Mouse (Mus musculus): ENCODE data around the gene Lamtor2.

The Lamtor2 gene

DNA sequence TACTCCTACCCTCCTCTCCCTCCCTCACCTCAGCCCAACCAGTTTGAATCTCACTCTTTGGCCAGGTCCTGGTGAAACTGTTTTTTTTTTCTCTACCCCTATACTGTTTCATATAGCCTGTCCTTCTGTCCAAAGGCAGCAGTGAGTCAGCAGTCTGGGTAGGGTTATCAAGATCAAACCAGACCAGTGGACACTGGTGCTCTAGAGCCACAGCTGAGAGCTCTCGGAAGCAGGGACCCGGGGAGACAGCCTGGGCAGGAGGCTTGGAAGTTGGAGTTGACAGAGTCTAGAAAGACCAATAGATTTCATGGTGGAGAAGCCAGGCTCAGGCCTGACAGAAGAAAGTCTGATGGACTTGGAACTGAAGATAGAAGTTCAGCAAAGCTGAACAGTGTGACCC lies 15.7 kb upstream of the Lamtor2 start:
- DNase-seq (ENCODE audit: low read depth, low spot score) = no peak

DNA sequence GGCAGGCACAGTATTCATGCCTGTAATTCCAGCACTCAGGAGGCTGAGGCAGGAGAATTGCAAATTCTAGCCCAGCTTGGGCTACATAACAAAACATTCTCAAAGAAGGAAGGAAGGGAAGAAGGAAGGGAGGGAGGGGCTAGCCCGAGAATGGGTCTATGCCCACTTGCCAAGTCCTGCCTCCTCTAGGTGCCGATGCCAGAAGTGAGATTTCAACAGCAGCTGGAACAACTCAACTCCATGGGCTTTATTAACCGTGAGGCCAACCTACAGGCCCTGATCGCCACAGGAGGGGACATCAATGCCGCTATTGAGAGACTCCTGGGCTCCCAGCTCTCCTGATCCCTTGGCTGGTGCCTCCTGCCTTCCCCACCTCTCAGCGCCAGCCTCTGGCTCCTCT lies 15.0 kb upstream of the Lamtor2 start:
- no peak for DNase-seq (ENCODE audit: low read depth, low spot score)

DNA sequence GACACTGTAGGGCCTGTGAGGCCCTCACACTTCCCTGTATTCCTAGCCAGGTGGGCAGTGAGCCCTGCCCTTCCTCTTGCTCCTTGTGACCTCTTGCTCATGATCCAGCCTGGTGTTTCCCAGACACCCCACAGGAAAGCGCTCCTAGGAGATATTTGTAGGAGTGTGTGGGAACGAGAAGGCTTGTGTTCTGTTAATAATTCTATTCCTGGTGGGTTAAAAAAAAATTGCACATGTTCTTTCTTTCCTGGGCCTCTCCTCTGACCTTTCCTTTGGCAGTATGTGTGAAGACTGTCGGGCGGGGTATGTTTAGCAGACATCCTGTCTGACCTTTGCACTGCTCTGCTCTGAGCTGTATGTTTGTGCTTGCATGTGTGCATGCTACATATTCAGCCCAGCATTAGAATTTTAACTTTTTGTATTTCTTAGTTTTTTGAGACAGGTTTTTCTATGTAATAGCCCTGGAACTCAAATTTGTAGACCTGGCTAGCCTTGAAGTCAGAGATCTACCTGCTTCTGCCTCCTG lies 13.7 kb upstream of the Lamtor2 start:
- DNase-seq (ENCODE audit: low read depth, low spot score) = no peak

DNA sequence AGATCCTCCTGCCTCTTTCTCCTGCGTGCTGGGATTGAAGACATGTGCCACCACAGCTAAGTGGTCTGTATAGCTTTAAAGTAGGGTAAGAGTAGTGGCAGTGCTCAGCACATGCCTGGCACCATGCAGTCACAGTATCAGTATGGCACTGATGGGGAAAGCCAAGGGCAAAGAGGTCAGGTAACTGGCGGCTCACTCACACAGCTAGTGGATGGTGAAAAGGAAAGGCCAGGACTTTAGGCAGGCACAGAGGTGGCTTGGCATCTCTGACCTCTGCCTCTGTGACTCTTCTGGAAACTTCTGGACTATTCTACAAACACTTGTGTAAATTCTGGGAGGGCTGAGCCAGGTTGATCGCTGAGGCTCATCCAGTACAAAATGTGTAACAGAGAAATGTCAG lies 13.2 kb upstream of the Lamtor2 start:
- no peak for DNase-seq (ENCODE audit: low read depth, low spot score)

DNA sequence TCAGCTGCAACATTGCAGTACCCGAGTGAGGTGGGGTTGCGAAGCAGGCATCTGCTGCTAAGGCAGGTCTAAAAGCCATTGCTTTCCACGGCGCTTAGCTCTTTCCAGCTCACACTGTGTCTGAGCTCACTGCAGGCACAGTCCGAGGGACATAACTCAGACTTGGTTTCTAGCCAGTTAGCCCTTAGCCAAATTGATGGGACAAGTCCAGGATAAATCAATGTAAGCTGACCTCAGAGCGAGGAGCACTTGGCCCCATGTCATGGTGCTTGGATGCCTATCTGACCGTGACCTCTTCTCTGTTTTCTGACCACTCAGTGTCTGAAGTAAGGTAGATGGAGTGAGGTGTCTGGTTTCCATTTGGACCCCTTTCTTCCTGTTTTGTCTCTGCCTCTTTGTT lies 11.1 kb upstream of the Lamtor2 start:
- no peak for DNase-seq (ENCODE audit: low read depth, low spot score)

DNA sequence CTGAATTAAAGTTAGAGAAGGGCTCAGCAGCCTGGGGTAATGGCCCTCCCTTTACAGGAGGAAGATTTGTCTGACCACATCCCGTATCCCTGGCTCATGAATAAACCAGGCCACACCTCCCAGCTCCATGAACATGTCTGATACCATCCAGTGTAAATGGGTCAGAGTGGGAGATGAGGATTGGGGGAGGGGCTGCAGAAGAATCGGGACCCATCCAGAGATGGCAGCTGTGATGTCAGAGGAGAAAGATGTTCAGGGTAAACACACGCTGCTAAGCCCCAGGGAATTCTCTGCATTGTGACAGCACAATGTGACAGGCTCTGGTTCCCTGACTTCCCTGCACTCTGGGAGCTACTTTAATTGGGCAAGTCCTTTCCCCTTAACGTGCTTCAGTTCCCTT lies 10.6 kb upstream of the Lamtor2 start:
- no peak for DNase-seq (ENCODE audit: low read depth, low spot score)

DNA sequence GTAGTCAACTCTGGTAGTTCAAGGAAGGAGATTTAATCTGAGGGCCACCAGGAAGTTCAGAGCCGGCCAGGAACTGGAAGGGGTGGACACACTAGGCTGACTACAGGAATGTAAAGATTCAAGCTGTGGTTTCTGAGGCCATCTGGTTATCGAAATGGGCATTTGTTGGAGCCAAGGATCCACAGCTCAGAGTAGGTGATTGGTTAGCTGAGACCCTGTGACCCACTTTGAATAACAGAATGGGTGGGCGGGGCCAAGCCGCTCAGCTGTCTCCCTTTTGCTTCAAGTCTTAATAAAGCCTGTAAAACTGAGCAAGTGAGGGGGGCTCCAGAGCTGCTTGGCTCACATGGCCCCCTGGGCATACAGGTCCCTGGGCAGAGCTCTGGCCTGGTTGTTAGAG lies 9.1 kb upstream of the Lamtor2 start:
- DNase-seq (ENCODE audit: low read depth, low spot score) = no peak

DNA sequence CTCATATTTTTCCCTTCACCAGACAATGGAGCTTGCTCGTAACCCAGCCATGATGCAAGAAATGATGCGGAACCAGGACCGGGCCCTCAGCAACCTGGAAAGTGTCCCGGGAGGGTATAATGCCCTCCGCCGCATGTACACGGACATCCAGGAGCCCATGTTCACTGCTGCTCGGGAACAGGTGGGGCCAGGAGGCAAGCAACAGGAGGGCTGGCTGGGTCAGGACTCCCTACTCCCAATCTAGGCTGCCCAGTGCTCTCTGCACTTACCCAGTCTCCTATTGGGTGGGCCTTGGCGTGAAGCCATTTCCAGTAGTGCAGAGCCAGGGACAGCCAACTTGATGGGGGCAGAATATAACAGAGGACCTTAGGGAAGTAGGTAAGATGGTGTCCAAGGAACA lies 6.7 kb upstream of the Lamtor2 start:
- no peak for DNase-seq (ENCODE audit: low read depth, low spot score)

DNA sequence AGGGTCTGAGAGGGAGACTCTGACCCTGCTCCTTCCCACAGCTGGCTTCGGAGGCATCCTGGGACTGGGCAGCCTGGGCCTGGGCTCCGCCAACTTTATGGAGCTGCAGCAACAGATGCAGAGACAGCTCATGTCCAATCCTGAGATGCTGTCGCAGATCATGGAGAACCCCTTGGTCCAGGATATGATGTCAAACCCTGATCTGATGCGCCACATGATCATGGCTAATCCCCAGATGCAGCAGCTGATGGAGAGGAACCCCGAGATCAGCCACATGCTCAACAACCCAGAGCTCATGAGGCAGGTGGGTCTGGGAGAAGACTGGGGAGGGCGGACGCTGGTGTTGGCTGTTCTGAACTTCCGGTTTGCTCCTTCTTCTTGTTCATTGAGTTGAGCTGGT lies 3.7 kb upstream of the Lamtor2 start:
- no peak for DNase-seq (ENCODE audit: low read depth, low spot score)

DNA sequence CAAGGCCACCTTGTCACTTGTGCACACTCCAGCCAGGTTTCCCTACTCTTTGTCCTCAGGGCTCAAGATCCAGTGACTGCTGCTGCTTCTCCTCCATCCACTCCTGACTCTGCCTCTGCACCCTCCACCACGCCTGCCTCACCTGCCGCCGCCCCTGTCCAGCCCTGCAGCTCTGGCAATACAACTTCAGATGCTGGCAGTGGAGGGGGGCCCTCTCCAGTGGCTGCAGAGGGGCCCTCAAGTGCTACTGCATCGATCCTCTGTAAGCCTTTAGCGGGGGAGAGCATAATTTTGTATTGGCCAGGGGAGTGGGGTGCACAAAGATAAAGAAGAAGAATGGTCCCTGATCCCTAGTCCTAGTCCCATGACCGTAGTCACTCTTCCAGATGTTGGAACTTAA lies 2.9 kb upstream of the Lamtor2 start:
- DNase-seq (ENCODE audit: low read depth, low spot score) = no peak

DNA sequence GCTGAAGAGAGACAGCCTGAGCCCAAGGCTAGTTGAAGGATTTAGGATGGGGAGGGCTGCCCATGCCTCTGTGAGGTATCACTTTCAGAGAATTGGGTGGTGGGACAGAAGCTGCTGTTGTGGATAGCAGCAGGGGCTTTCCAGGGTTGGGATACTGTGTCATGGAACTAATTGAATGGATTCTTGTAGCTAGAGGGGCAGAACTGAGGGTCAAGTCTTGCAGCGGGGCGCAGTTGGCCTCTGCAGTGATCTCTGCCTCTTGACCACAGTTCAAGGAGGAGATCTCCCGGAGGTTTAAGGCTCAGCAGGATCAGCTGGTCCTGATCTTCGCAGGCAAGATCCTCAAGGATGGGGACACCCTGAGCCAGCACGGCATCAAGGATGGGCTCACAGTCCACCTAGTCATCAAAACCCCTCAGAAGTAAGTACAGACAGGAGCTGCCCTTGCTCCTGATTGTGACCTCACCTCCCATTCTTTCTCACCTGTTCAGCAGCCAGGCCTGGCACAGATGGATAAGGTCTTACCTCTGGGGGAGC lies 2.3 kb upstream of the Lamtor2 start:
- DNase-seq (ENCODE audit: low read depth, low spot score) = no peak

DNA sequence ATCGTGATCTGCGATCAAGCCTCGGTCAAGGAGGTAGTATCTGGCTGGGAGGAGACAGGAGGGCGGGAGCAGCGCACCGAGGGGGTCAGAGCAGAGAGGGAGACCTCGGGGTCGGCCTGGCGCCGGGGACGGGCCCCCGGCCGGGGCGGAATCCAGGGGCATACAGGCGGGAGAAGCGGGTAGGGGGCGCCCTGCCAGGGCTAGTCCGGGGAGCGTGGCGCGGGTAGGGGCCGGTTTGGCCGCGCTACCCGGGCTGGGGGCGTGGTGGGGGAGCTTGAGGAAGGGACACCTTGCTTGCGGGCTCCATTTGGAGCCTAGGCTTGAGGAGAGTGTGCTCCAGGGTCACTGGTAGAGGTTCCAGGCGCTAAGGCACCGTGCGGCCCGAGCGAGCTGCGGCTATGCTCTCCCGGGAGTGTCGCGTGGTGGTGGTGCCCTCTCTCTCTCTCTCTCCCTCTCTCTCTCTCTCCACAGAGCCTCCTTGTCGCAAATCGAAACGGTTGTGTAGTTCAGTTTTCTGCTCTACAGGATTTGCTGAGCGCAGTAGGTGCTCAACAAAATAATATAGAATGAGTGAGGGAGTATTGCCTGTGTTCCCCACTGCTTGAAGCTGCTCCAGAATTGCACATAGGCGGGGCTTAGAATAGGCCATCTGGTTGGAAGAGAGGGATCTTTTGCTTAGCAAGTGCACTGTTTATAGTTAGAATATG lies 1.2 kb upstream of the Lamtor2 start:
- peak; percentile 36 for DNase-seq (ENCODE audit: low read depth, low spot score)

DNA sequence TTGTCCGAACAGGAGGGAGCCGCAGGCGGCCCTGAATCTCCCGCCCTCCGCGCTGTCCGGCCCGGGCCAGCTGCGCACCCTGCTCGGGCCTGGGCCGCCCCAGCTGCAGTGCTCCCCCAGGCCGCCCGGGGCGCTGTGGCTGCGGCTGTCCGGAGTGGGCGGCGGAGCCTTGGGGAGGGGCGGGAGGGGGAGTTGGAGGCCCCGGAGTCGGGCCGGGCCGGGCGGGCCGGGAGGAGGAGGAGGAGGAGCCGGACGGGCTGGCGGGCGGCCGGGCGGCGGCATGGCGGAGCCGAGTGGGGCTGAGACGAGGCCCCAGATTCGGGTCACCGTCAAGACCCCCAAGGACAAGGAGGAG lies 628 bp upstream of the Lamtor2 start, which contains the start of gene Ubqln4:
Gene Ubqln4 (plus strand): TSS at position 234 of the 355 bp plus-strand sequence.
- DNase-seq (ENCODE audit: low read depth, low spot score) = peak; percentile 88

DNA sequence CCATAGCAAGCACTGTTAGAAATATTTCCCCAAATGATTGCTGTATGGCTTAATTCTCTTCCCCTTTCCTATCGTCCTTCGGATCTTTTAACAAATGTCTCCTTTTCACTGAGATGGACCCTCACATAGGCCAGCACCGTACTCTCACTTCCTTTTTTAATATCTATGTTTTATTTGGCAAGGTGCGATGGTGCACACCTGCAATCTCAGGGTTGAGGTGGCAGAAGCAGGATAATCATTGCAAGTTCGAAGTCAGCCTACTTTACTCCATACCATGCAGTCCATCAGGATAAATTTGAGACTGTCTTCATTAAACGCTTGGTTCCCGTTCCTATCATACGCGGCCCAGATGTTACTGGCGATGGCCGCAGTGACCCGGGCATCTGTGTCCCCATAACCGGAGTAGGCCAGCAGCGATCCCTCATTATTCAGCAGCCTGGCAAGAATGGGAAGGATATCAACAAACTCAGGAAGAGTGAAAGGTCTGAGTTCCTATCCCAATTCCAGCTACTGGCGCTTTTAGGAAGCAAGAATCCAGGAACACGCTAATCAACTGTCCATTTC lies 710 bp downstream of the Lamtor2 start:
- no peak for DNase-seq (ENCODE audit: low read depth, low spot score)

DNA sequence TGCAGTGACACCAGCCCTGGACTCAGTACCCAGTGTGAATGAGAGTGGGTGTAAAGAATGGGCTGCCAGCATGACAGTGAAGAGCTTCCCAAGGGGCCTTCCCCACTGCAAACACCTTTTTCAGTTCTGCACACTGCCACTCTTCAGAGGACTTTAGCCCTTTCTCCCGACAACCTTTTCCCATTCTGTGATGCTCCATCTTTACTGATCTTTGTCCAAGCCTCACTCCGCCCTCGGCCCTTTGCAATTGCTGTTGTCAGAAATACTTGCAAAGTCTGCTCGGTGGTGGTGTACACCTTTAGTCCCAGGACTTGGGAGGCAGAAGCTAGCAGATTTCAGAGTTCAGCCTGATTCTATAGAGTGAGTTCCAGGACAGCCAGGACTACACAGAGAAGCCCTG lies 1.3 kb downstream of the Lamtor2 start:
- DNase-seq (ENCODE audit: low read depth, low spot score) = no peak

DNA sequence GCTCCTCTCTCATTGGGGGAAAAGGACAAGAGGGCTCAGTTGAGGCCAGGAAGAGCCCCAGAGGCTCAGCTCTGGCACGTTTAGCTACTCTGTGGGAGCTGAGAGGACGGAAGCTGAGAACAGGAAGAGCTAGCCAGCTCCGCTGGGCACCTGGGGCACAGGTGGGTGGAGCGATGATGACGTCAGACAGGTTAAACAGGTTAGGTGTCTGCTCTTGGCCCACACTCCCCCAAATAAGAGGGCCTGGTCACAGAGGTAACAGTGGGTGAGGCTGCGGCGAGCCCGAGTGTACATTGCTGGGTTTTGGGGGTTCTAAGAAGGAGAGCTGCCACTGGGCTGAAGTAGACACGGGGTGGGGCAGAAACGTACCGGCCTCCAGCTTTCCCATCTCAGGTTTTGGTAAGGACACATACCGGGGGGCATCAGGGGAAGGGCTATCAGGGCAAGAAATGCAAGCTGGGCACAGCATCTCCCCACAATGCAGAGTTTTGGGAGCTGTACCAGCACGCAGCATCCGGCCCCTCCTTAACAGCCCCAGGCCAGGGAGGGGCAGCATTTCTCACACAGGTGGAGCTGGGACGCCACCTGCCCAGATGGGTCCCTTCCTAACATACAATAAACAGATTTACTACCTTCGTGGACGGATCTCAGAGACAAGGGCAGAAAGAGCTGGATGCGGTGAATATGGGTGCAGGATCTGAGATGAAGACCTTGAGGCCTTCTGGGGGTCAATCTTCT lies 4.5 kb downstream of the Lamtor2 start, which contains the start of gene Rab25:
Gene Rab25 (minus strand): TSS at position 121 of the 738 bp plus-strand sequence.
- DNase-seq (ENCODE audit: low read depth, low spot score) = no peak

DNA sequence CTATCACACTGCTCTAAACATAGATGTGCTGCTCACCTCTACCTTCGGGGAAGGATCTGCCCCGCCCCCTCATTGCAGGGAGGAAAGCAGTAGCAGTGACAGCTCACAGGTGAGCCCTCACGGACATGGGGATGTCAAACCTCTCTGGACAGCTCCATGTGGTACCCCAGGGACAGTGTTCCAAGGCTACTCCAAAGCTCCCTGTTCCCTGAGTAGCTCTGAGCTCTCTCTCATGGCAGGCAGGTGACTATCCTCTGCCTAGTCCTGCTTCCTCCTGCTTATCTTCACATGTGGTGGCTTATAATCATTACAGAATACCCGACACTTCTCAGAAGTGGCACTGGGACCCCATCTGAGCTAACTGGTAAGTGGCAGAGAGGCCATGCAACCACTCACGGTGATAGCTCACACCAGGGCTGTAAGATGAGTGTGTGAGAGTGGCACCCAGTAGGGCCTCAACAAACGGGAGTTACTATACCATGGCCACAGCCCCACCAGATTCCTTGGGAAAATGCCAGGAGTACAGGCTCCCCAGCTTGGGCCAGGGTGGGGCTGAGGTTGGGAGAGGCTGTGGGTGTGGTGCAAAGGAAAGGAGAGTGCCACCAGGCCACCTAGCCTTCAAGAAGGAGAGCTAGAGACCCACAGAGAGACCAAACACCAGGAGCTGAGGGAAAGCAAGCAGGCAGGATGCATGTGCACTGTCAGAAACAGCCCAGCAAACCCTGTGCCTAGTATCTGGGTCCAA lies 6.0 kb downstream of the Lamtor2 start:
- no peak for DNase-seq (ENCODE audit: low read depth, low spot score)

DNA sequence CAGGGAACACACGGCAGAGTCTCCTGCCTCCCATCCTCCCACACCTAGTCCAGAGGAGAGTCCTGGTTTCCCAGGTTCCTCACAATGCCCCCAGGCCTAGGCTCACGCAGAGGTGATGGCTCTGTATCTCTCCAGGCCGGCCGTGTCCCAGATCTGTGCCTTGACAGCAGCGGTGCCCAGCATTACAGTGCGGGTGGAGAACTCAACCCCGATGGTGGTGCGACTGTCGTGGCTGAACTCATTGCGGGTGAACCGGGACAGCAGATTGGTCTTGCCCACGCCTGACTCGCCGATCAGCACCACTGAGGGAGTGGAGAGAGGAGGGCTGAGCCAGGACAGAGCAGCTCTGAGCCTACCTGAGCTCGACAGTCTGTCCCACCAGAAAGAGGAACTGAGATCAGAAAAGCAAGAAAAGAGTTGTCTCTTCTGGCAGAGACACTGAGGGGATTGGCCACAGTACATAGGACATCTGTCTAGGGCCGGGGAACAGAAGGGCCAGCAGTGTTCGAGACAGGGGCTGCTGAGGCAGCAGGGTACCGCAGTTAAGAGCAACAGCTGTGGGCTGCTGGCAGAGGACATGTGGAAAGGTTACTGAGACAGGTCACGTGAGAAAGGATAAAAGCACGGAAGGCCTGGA lies 7.8 kb downstream of the Lamtor2 start:
- DNase-seq (ENCODE audit: low read depth, low spot score) = no peak

DNA sequence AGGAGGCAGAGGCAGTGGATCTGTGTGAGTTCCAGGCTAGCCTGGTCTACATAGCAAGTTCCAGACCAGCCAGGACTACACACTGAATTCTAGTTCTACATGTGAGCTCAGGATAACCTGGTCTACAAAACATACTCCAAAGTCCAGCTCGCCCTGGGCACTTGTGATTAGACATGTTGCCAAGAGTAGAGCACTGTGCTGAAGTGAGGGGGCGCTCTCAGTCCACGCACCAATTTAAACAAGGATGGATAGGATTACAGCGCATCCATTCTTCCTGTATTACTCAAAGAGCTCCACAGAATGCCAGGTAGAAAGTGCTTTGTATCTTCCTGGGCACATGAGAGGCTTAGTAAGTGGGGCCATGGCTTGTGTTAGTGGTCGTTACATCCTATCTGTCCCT lies 8.4 kb downstream of the Lamtor2 start:
- DNase-seq (ENCODE audit: low read depth, low spot score) = no peak

DNA sequence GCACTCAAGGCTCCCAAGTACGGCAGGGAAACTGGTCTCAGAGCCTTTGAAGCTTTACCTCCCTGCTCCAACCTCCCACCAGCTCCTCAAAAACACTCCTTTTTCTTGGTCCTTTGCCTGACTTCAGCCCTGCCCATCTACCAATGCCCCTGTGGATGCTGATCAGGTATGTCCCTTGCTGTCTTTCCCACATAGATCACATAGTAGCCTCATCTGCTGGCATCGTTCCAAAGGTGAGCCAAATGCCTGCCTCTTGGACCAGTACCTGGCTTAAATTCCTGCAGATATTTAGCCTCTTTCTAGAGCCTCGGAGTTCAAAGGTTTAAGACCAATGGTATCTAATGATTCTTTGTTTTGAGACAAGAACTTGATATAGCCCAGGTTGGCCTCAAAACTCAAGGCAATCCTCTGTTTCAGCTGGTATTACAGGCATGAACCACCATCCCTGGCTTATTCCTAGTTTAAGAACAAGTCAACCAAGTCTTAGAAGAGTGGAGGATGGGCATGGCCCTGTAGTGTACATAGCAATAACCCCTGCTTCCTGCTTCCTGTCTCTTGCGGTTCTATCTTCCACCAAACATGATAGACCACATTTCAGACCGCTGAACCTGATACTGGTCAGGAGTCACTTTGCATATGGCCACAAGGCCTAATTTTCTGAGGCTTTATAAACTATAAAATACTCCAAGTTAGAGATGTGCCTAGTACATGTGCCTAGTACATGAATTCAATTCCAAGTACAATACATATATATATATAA lies 9.0 kb downstream of the Lamtor2 start:
- no peak for DNase-seq (ENCODE audit: low read depth, low spot score)

DNA sequence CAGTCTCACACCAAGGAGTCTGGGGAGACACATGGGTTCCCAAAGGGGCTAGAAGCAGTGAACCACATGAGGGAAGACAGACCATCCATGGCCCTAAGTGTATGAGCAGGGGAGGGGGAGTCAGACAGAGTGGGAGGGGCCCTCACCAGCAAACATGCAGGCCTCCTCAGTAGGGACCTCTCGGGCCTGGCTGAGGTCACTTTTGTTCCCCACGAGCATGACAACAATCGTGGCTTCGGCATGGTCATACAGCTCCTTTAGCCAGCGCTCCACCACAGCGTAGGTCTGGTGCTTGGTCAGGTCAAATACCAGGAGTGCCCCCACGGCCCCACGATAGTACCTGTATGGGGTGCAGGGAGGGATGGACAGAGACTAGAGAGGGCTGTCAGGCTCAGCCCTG lies 9.7 kb downstream of the Lamtor2 start:
- no peak for DNase-seq (ENCODE audit: low read depth, low spot score)

All from embryo, embryonic 11.5 days (tissue).